Mouse (Mus musculus): ENCODE data around the gene Gm9913. TPM values are rescaled to one million over a fixed set of nuclear protein-coding genes. Genes with fewer than 3 reads are reported as not detected.

Gm9913 gene
- polyA plus RNA-seq, 1 experiment from 2014 or later, result 0.12 TPM

GRCm38 (mm10) chr2:125526566-125526965 is 21.7 kb downstream of the Gm9913 start:
- H3K4me2 ChIP-seq, result no peak overlapping the region
- H3K27ac ChIP-seq (ENCODE audit: low read depth, low read length), result no peak overlapping the region
- ATAC-seq (replicated peaks; ENCODE audit: low FRiP score) (no peak), DNase-seq (ENCODE audit: low spot score) (no peak)
- H3K9me3 ChIP-seq (ENCODE audit: control insufficient read depth, low read length), result no peaks in the 10 kb centered on the region
- no peak overlapping the region for H3K4me3 ChIP-seq (ENCODE audit: low read depth, low read length)
- no peaks in the 10 kb centered on the region for H3K27me3 ChIP-seq (replicated peaks; ENCODE audit: control insufficient read depth, insufficient read depth, low read length)
- H3K9ac ChIP-seq (ENCODE audit: low read depth, low read length), result no peak overlapping the region
- no peaks in the 10 kb centered on the region for H3K36me3 ChIP-seq (ENCODE audit: control insufficient read depth, insufficient read depth, low read length)
- H3K4me1 ChIP-seq (replicated peaks; ENCODE audit: control insufficient read depth, insufficient read depth, low read length), result no peaks in the 10 kb centered on the region
- WGBS, result 73% methylated on average over 5 of the region's 5 CpGs

DNA sequence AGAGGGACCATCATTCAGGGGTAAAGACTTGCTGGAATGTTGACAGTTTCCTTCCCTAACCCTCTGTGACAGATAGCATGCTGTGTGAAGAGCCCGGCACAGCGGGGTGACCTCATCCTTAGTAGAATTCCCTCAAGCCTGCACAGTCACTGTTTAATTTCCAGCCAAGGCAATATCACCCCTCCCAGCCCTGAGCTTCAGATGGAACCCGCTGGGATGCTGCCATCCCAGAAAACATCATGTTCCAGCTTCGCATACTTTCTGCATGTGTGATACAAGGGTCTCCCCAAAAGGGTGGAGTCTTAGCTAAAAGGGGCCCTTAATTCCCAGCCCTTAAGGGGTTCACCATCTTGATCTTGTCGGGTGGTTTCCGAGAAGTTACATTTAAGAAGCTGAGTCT is 25.8 kb downstream of the Gm9913 start:
- no peak overlapping the region for H3K9ac ChIP-seq (ENCODE audit: low read depth, low read length)
- H3K27me3 ChIP-seq (replicated peaks; ENCODE audit: control insufficient read depth, insufficient read depth, low read length), result no peaks in the 10 kb centered on the region
- H3K27ac ChIP-seq (ENCODE audit: low read depth, low read length), result no peak overlapping the region
- 63% methylated on average over 6 of the region's 6 CpGs for WGBS
- no peak overlapping the region for H3K4me2 ChIP-seq
- ATAC-seq (replicated peaks; ENCODE audit: low FRiP score) (no peak), DNase-seq (ENCODE audit: low spot score) (no peak)
- no peaks in the 10 kb centered on the region for H3K36me3 ChIP-seq (ENCODE audit: control insufficient read depth, insufficient read depth, low read length)
- H3K4me1 ChIP-seq (replicated peaks; ENCODE audit: control insufficient read depth, insufficient read depth, low read length), result no peaks in the 10 kb centered on the region
- H3K4me3 ChIP-seq (ENCODE audit: low read depth, low read length), result no peak overlapping the region
- no peaks in the 10 kb centered on the region for H3K9me3 ChIP-seq (ENCODE audit: control insufficient read depth, low read length)

DNA sequence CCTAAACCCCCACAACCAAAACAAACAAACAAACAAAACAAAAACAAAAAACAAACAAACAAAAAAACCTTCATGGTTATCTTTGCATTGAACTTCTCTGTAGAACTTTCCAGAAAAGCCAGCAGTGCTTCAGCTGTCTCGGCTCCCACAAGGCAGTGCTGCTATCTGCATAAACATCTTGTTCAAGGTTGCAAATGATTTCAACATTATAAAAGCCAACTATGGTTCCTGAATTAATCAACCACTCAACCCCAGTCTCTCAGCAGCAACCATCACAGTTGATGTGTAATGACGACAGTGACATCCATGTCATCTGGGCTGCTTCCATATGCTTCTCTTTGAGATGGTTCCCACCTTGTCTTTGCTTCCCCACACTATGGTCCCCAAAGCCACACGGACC is 34.8 kb downstream of the Gm9913 start:
- DNase-seq (ENCODE audit: low spot score), result no peak
- WGBS, result 78% methylated on average over 3 of the region's 3 CpGs
- no peak overlapping the region for H3K9ac ChIP-seq (ENCODE audit: low read depth, low read length)

DNA sequence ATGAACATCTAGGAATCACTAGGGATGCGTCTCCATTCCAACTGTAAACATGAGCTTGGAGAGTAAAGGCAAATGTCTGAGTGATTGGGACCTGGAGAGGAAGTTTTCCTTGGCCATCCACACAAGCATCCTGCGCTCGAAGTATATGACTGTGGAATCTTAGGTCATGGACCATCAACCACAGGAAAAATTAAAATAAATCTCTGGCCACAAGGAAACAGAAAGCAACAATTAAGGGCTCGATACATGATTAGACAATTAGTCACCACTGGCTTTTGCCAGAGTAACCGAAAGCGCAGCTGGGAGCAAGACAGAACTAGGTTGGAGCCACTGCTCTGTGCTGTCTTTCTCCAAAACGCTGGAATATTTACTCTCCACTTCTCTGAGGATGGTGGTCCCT is 35.7 kb downstream of the Gm9913 start:
- 82% methylated on average over 7 of the region's 7 CpGs for WGBS
- no peak overlapping the region for H3K9ac ChIP-seq (ENCODE audit: low read depth, low read length)
- H3K9me3 ChIP-seq (ENCODE audit: control insufficient read depth, low read length), result no peaks in the 10 kb centered on the region
- DNase-seq (ENCODE audit: low spot score) (no peak), ATAC-seq (replicated peaks; ENCODE audit: low FRiP score) (no peak)
- H3K4me3 ChIP-seq (ENCODE audit: low read depth, low read length), result no peak overlapping the region
- H3K4me1 ChIP-seq (replicated peaks; ENCODE audit: control insufficient read depth, insufficient read depth, low read length), result no peaks in the 10 kb centered on the region
- H3K27me3 ChIP-seq (replicated peaks; ENCODE audit: control insufficient read depth, insufficient read depth, low read length), result no peaks in the 10 kb centered on the region
- no peak overlapping the region for H3K27ac ChIP-seq (ENCODE audit: low read depth, low read length)
- H3K4me2 ChIP-seq, result no peak overlapping the region
- H3K36me3 ChIP-seq (ENCODE audit: control insufficient read depth, insufficient read depth, low read length), result no peaks in the 10 kb centered on the region

More for the DNA sequence above, 34.8 kb downstream of the Gm9913 start:
- Histone ChIP-seq H3K36me3 (ENCODE audit: control insufficient read depth, insufficient read depth, low read length) (no peaks in the 10 kb centered on the region), H3K27me3 (replicated peaks; ENCODE audit: control insufficient read depth, insufficient read depth, low read length) (no peaks in the 10 kb centered on the region), H3K4me3 (ENCODE audit: low read depth, low read length) (no peak overlapping the region), H3K9me3 (ENCODE audit: control insufficient read depth, low read length) (no peaks in the 10 kb centered on the region), H3K4me1 (replicated peaks; ENCODE audit: control insufficient read depth, insufficient read depth, low read length) (no peaks in the 10 kb centered on the region), H3K4me2 (no peak overlapping the region), H3K27ac (ENCODE audit: low read depth, low read length) (no peak overlapping the region)
- no peak for ATAC-seq (replicated peaks; ENCODE audit: low FRiP score)

GRCm38 (mm10) chr2:125541451-125541850 is 36.6 kb downstream of the Gm9913 start:
- ATAC-seq (replicated peaks; ENCODE audit: low FRiP score) (no peak), DNase-seq (ENCODE audit: low spot score) (no peak)
- H3K27me3 ChIP-seq (replicated peaks; ENCODE audit: control insufficient read depth, insufficient read depth, low read length), result no peaks in the 10 kb centered on the region
- no peaks in the 10 kb centered on the region for H3K9me3 ChIP-seq (ENCODE audit: control insufficient read depth, low read length)
- no peak overlapping the region for H3K27ac ChIP-seq (ENCODE audit: low read depth, low read length)
- H3K9ac ChIP-seq (ENCODE audit: low read depth, low read length), result no peak overlapping the region
- H3K4me3 ChIP-seq (ENCODE audit: low read depth, low read length), result no peak overlapping the region
- no peak overlapping the region for H3K4me2 ChIP-seq
- no peaks in the 10 kb centered on the region for H3K4me1 ChIP-seq (replicated peaks; ENCODE audit: control insufficient read depth, insufficient read depth, low read length)
- 68% methylated on average over 7 of the region's 7 CpGs for WGBS
- H3K36me3 ChIP-seq (ENCODE audit: control insufficient read depth, insufficient read depth, low read length), result no peaks in the 10 kb centered on the region

GRCm38 (mm10) chr2:125543646-125544045 is 38.8 kb downstream of the Gm9913 start:
- H3K4me3 ChIP-seq (ENCODE audit: low read depth, low read length), result no peak overlapping the region
- DNase-seq (ENCODE audit: low spot score) (no peak), ATAC-seq (replicated peaks; ENCODE audit: low FRiP score) (no peak)
- no peaks in the 10 kb centered on the region for H3K36me3 ChIP-seq (ENCODE audit: control insufficient read depth, insufficient read depth, low read length)
- H3K27me3 ChIP-seq (replicated peaks; ENCODE audit: control insufficient read depth, insufficient read depth, low read length), result no peaks in the 10 kb centered on the region
- WGBS, result 49% methylated on average over 1 of the region's 1 CpGs
- no peaks in the 10 kb centered on the region for H3K9me3 ChIP-seq (ENCODE audit: control insufficient read depth, low read length)
- no peak overlapping the region for H3K4me2 ChIP-seq
- no peak overlapping the region for H3K9ac ChIP-seq (ENCODE audit: low read depth, low read length)
- H3K27ac ChIP-seq (ENCODE audit: low read depth, low read length), result no peak overlapping the region
- H3K4me1 ChIP-seq (replicated peaks; ENCODE audit: control insufficient read depth, insufficient read depth, low read length), result no peaks in the 10 kb centered on the region

GRCm38 (mm10) chr2:125544986-125545385 is 40.1 kb downstream of the Gm9913 start:
- Histone ChIP-seq H3K4me2 (no peak overlapping the region), H3K27me3 (replicated peaks; ENCODE audit: control insufficient read depth, insufficient read depth, low read length) (no peaks in the 10 kb centered on the region), H3K27ac (ENCODE audit: low read depth, low read length) (no peak overlapping the region), H3K4me1 (replicated peaks; ENCODE audit: control insufficient read depth, insufficient read depth, low read length) (no peaks in the 10 kb centered on the region), H3K4me3 (ENCODE audit: low read depth, low read length) (no peak overlapping the region), H3K36me3 (ENCODE audit: control insufficient read depth, insufficient read depth, low read length) (no peaks in the 10 kb centered on the region), H3K9me3 (ENCODE audit: control insufficient read depth, low read length) (no peaks in the 10 kb centered on the region), H3K9ac (ENCODE audit: low read depth, low read length) (no peak overlapping the region)
- ATAC-seq (replicated peaks; ENCODE audit: low FRiP score), result no peak
- WGBS, result 80% methylated on average over 3 of the region's 3 CpGs
- no peak for DNase-seq (ENCODE audit: low spot score)

GRCm38 (mm10) chr2:125548806-125549578 is 44.1 kb downstream of the Gm9913 start:
- DNase-seq (ENCODE audit: low spot score), result no peak
- 59% methylated on average over 1 of the region's 1 CpGs for WGBS
- Histone ChIP-seq H3K9ac (ENCODE audit: low read depth, low read length) (no peak overlapping the region), H3K36me3 (ENCODE audit: control insufficient read depth, insufficient read depth, low read length) (no peaks in the 10 kb centered on the region), H3K4me1 (replicated peaks; ENCODE audit: control insufficient read depth, insufficient read depth, low read length) (no peaks in the 10 kb centered on the region), H3K4me2 (no peak overlapping the region), H3K27ac (ENCODE audit: low read depth, low read length) (no peak overlapping the region), H3K27me3 (replicated peaks; ENCODE audit: control insufficient read depth, insufficient read depth, low read length) (no peaks in the 10 kb centered on the region), H3K4me3 (ENCODE audit: low read depth, low read length) (no peak overlapping the region), H3K9me3 (ENCODE audit: control insufficient read depth, low read length) (no peaks in the 10 kb centered on the region)
- ATAC-seq (replicated peaks; ENCODE audit: low FRiP score), result no peak

DNA sequence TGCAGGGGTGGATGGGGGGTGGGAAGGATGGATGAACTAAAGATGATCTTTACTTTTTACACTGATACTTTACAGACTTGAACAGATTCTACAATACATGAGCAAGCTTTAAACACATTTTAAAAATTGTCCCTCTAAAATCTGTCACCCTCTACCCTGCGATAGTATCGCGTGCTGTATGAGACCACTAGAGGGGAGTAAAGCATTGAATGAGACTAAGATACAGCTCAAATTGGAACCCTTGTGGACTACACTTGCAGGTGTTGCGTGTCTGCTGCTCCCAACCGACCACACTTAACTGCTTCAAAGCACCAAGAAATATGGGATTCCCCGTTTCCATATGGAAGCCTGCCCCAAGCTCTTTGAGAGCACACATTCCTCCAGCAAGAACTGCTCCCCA is 50.9 kb downstream of the Gm9913 start:
- Histone ChIP-seq H3K27me3 (replicated peaks; ENCODE audit: control insufficient read depth, insufficient read depth, low read length) (no peaks in the 10 kb centered on the region), H3K9ac (ENCODE audit: low read depth, low read length) (no peak overlapping the region), H3K4me2 (no peak overlapping the region), H3K9me3 (ENCODE audit: control insufficient read depth, low read length) (no peaks in the 10 kb centered on the region), H3K27ac (ENCODE audit: low read depth, low read length) (no peak overlapping the region), H3K4me1 (replicated peaks; ENCODE audit: control insufficient read depth, insufficient read depth, low read length) (no peaks in the 10 kb centered on the region), H3K4me3 (ENCODE audit: low read depth, low read length) (no peak overlapping the region), H3K36me3 (ENCODE audit: control insufficient read depth, insufficient read depth, low read length) (no peaks in the 10 kb centered on the region)
- no peak for ATAC-seq (replicated peaks; ENCODE audit: low FRiP score)
- DNase-seq (ENCODE audit: low spot score), result no peak
- 76% methylated on average over 6 of the region's 6 CpGs for WGBS

Data from liver, embryonic 11.5 days (tissue).